Mouse (Mus musculus): ENCODE measurements around the gene Riok2.

DNA sequence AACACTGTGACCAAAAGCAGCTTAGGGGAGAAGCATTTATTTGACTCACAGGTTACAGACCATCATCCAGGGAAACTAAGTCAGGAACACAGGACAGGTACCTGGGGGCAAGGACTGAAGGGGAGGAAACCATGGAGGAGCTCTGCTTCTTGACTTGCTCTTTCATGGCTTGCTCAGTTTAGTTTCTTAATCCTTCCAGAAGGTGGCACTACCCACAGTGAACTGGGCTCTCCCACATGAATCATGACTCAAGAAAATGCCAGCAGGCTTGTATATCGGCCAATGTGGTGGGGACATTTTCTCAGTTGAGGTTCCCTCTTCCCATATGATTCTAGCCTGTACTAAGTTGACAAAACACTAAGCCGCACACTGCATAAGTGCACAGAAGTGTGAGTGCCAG, 12.0 kb downstream of the Riok2 start:
- TF ChIP-seq CTCF (IDR thresholded peaks at IDR 0.05; ENCODE audit: control insufficient read depth, insufficient read depth, insufficient read length) (no peak), MYOD1 (IDR thresholded peaks at IDR 0.05; ENCODE audit: control insufficient read depth, insufficient read length, low read depth) (no peak)
